Mouse (Mus musculus): ENCODE results near the gene Fermt1. TPM values are rescaled to one million over a fixed set of nuclear protein-coding genes. Genes with fewer than 3 reads are reported as not detected.

Fermt1 gene
- polyA plus RNA-seq, 1 experiment from 2014 or later, result 62.8 TPM

GRCm38 (mm10) chr2:132893826-132894225, 51.9 kb downstream of the Fermt1 start:
- H3K4me2 ChIP-seq (replicated peaks; ENCODE audit: low read depth), result no peak overlapping the region
- DNase-seq (ENCODE audit: low spot score), result no peak
- H3K9me3 ChIP-seq (ENCODE audit: control insufficient read depth, low read length), result no peaks in the 10 kb centered on the region
- H3K27me3 ChIP-seq (ENCODE audit: control insufficient read depth, insufficient read depth, low read length), result no peaks in the 10 kb centered on the region
- no peaks in the 10 kb centered on the region for H3K36me3 ChIP-seq (ENCODE audit: control insufficient read depth, insufficient read depth, low read length)
- ATAC-seq (ENCODE audit: low FRiP score, low TSS enrichment), result no peak
- 69% methylated on average over 5 of the region's 5 CpGs for WGBS
- no peak overlapping the region for H3K9ac ChIP-seq (ENCODE audit: low read length)
- no peaks in the 10 kb centered on the region for H3K4me1 ChIP-seq (replicated peaks; ENCODE audit: control insufficient read depth, insufficient read depth)
- no peak overlapping the region for H3K4me3 ChIP-seq (ENCODE audit: low read depth, low read length)
- TF ChIP-seq EP300 (optimal IDR thresholded peaks at IDR 0.05), result no peak
- no peak for TF ChIP-seq CTCF (IDR thresholded peaks at IDR 0.05; ENCODE audit: low read depth)
- no peak overlapping the region for H3K27ac ChIP-seq (replicated peaks)

DNA sequence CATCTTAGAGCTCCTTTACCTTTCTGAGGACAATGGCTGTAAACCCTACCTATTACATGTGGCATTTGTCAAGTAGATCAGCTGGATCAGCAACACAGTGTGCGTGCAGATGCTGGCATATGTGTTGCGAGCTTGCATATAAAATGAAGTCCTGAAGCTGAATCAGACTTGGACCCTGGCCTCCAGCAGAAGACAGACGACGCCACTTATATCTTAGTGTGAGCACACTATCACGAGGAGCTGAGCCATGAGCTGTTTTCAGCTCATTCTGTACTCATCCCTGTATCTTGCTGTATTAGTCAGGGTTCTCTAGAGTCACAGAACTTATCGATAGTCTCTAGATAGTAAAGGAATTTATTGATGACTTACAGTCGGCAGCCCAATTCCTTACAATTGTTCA, 60.4 kb downstream of the Fermt1 start:
- Histone ChIP-seq H3K4me2 (replicated peaks; ENCODE audit: low read depth) (no peak overlapping the region), H3K27me3 (ENCODE audit: control insufficient read depth, insufficient read depth, low read length) (0 out of 2 replicates have a peak, but pooled peaks cover 3% of the 10 kb centered on the region), H3K9ac (ENCODE audit: low read length) (no peak overlapping the region), H3K36me3 (ENCODE audit: control insufficient read depth, insufficient read depth, low read length) (no peaks in the 10 kb centered on the region), H3K27ac (replicated peaks) (no peak overlapping the region), H3K9me3 (ENCODE audit: control insufficient read depth, low read length) (no peaks in the 10 kb centered on the region), H3K4me1 (replicated peaks; ENCODE audit: control insufficient read depth, insufficient read depth) (no peaks in the 10 kb centered on the region), H3K4me3 (ENCODE audit: low read depth, low read length) (no peak overlapping the region)
- no peak for TF ChIP-seq EP300 (optimal IDR thresholded peaks at IDR 0.05)
- no peak for TF ChIP-seq CTCF (IDR thresholded peaks at IDR 0.05; ENCODE audit: low read depth)
- DNase-seq (ENCODE audit: low spot score), result no peak
- no peak for ATAC-seq (ENCODE audit: low FRiP score, low TSS enrichment)
- WGBS, result 86% methylated on average over 7 of the region's 7 CpGs

- WGBS, result 38% methylated on average over 8 of the region's 8 CpGs
- H3K27me3 ChIP-seq (ENCODE audit: control insufficient read depth, insufficient read depth, low read length), result 0 out of 2 replicates have a peak, but pooled peaks cover 3% of the 10 kb centered on the region
- H3K36me3 ChIP-seq (ENCODE audit: control insufficient read depth, insufficient read depth, low read length), result no peaks in the 10 kb centered on the region
- H3K27ac ChIP-seq (replicated peaks), result no peak overlapping the region
- TF ChIP-seq EP300 (optimal IDR thresholded peaks at IDR 0.05), result no peak
- TF ChIP-seq CTCF (IDR thresholded peaks at IDR 0.05; ENCODE audit: low read depth), result no peak
- H3K9me3 ChIP-seq (ENCODE audit: control insufficient read depth, low read length), result no peaks in the 10 kb centered on the region
- no peak overlapping the region for H3K9ac ChIP-seq (ENCODE audit: low read length)
- DNase-seq (ENCODE audit: low spot score) (no peak), ATAC-seq (ENCODE audit: low FRiP score, low TSS enrichment) (no peak)
- no peak overlapping the region for H3K4me3 ChIP-seq (ENCODE audit: low read depth, low read length)
- no peaks in the 10 kb centered on the region; the same call in 1 of the 2 replicates for H3K4me1 ChIP-seq (replicated peaks; ENCODE audit: control insufficient read depth, insufficient read depth)
- H3K4me2 ChIP-seq (replicated peaks; ENCODE audit: low read depth), result no peak overlapping the region
Observed at GRCm38 (mm10) chr2:132884303-132884967, 61.3 kb downstream of the Fermt1 start.

DNA sequence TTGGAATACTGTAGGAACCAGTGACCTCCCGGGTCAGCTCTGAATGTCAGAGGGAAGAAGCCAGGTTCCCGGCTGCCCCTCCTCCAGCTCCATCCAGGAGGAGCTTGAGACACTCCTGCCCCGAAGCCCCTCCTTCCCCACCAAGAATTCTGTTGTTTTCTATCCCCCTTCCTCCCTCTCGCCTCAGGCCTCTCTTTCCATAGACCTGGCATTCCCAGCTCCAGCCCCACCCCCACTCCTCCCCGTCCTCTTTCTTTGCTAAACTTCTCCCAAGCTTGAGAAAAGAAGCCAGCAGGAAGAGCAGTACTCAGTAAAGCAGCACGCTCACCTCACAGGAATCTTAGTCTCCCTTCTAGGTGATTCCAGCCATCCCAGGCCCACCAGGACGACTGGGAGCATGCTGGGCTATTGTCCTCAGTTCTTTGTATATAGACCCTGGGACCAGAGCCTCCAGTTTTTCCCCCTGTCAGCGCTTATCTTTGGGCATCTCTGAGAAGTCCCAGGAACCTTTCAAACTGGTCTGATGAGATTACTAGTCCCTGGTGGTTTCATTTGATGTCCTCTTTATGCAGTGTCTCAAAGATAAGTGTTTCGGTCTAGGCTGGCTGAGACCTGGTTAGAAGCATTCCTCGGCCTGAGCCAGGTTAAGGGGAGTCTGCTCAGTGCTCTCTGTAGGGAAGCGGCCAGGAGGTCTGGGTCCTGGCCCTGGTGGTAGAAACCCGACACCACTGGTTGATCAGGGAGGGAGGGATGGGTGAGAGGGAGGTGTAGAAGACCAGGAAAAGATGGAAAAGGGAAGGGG, 64.7 kb downstream of the Fermt1 start, which contains the start of gene Lrrn4:
Gene Lrrn4 (minus strand): TSS at position 48 of the 802 bp plus-strand sequence.
- Histone ChIP-seq H3K4me2 (replicated peaks; ENCODE audit: low read depth) (peak within 1 kb of the TSS; percentile 85), H3K9ac (ENCODE audit: low read length) (no peak within 1 kb of the TSS), H3K27me3 (ENCODE audit: control insufficient read depth, insufficient read depth, low read length) (peaks cover 11% of the 10 kb centered on the region; the same call in 1 of the 2 replicates), H3K4me1 (replicated peaks; ENCODE audit: control insufficient read depth, insufficient read depth) (peaks cover 6% of the 10 kb centered on the region; the same call in 1 of the 2 replicates), H3K9me3 (ENCODE audit: control insufficient read depth, low read length) (no peaks in the 10 kb centered on the region), H3K27ac (replicated peaks) (no peak within 1 kb of the TSS), H3K36me3 (ENCODE audit: control insufficient read depth, insufficient read depth, low read length) (no peaks in the 10 kb centered on the region), H3K4me3 (ENCODE audit: low read depth, low read length) (peak within 1 kb of the TSS; percentile 43; the same call in 1 of the 2 replicates)
- DNase-seq (ENCODE audit: low spot score), result no peak
- 21% methylated on average over 12 of the region's 12 CpGs for WGBS
- no peak for ATAC-seq (ENCODE audit: low FRiP score, low TSS enrichment)
- TF ChIP-seq CTCF (IDR thresholded peaks at IDR 0.05; ENCODE audit: low read depth), result no peak
- no peak for TF ChIP-seq EP300 (optimal IDR thresholded peaks at IDR 0.05)

- peak; percentile 56; the same call in 1 of the 2 replicates for ATAC-seq (ENCODE audit: low FRiP score, low TSS enrichment)
- Histone ChIP-seq H3K27ac (replicated peaks) (no peak overlapping the region), H3K9ac (ENCODE audit: low read length) (no peak overlapping the region), H3K4me2 (replicated peaks; ENCODE audit: low read depth) (peak overlapping the region; percentile 85), H3K4me1 (replicated peaks; ENCODE audit: control insufficient read depth, insufficient read depth) (peaks cover 6% of the 10 kb centered on the region; the same call in 1 of the 2 replicates), H3K9me3 (ENCODE audit: control insufficient read depth, low read length) (no peaks in the 10 kb centered on the region), H3K4me3 (ENCODE audit: low read depth, low read length) (peak overlapping the region; percentile 43), H3K36me3 (ENCODE audit: control insufficient read depth, insufficient read depth, low read length) (no peaks in the 10 kb centered on the region), H3K27me3 (ENCODE audit: control insufficient read depth, insufficient read depth, low read length) (peaks cover 11% of the 10 kb centered on the region; the same call in 1 of the 2 replicates)
- 1% methylated on average over 58 of the region's 58 CpGs for WGBS
- DNase-seq (ENCODE audit: low spot score), result peak; percentile 51
- TF ChIP-seq CTCF (IDR thresholded peaks at IDR 0.05; ENCODE audit: low read depth) (no peak), EP300 (optimal IDR thresholded peaks at IDR 0.05) (no peak)
Observed at GRCm38 (mm10) chr2:132879261-132880044, 66.3 kb downstream of the Fermt1 start.
